Mouse (Mus musculus): ENCODE results near the gene Tbck.

Gene Tbck

DNA sequence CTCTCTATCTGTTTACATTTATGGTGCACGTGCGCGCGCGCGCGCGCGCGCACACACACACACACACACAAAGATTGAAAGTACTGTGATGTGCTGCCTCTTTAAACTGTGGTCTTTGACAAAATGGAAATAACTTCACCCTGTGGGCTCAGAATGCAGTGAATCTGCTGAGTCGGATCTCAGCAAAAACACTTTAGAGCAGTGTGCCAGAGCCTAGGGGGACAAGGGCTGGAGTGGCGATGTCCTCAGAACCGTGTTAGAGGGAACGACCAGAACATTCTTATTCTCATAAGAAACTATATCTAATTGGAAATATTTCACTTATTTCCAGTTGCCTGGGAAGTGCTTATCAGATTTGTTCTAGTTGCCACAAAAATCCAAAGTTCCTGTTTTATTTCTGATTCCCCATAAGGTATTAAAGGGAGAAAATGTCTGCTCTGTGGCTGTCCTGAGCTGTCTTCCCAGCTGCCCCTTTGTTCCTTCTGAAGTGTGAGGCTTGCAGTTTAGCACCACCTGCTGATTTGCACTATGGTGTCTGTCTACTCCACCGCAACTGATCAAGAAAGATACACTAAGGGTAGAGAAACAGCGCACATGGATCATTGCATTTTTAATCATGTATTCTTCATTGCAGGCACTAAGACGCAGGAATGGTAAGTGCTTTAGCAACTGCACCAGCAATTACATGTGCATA lies 82.2 kb downstream of the Tbck start:
- no peak for DNase-seq (ENCODE audit: low spot score)

DNA sequence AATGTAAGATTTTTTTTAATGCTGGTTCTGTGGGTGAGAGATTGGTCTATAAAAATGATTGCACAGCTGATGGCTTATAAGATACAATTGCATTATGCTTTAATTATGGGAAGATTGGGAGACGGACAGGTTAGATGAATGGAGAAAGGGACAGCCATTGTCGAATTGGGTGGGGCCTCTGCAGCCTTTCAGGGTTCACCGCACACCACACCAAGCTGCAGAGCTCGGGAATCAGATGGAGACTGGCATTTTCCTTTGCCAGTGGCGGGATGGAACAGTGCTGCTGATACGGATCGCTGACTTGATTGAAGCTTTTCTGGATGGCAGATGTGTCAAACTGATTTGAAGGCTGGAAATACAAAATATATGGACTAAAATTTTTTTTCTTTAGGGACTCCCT lies 88.1 kb downstream of the Tbck start:
- DNase-seq (ENCODE audit: low spot score) = no peak

DNA sequence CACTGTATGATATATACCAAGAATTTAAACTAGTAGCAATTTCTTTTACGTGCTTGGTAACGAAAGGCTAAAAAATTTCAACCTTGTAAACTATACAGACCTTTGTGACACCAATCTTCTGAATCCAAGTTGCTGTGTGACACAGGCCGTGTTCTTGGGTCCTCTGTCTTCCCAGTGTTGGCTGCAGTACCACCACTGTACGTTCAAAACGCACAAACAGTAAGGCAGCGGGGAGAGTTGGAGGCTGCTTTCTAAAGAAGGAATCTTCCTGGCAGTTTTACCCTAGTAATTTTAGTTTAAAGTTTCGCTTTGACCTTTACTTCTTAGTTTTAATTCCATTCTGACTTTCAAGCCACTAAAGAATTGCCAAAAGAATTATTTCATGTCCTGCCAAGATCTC lies 92.7 kb downstream of the Tbck start:
- no peak for DNase-seq (ENCODE audit: low spot score)

DNA sequence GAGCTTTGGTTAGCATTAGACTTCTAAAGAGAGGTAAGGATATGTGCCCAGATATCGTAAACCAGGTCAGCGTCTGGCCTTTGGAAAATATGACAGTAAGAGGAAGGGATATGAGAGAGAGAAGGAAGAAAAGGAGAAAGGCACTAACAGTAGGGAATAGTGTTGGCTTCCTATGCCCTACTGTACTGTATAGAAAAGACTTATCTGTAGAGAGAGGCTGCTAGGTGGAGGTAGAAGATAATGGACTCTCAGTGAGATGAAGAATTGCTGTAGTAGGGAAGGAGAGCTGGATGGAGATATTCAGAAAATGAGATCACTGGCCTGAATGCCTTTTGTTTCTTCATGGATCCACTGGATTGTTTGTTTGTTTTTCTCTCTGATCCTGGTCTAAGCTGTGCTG lies 97.2 kb downstream of the Tbck start:
- DNase-seq (ENCODE audit: low spot score) = no peak

DNA sequence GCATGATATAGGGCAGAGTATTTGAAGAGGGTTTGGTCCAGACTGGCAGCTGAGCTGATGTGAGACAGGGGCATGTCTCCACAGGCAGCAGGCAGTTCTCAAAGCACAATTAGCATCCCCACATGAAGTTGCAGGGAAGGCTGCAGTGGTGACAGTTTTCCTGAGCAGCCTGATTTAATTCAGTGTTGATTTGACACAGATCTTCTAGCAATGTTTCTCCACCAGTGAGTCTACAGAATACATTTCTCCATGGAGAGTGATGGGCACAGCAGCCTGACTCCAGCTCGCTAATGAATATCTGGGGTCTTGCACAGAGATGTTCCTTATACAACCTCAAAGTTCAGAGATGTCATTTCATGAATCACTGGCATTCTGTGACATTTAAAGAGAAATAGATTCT lies 99.1 kb downstream of the Tbck start:
- no peak for DNase-seq (ENCODE audit: low spot score)

DNA sequence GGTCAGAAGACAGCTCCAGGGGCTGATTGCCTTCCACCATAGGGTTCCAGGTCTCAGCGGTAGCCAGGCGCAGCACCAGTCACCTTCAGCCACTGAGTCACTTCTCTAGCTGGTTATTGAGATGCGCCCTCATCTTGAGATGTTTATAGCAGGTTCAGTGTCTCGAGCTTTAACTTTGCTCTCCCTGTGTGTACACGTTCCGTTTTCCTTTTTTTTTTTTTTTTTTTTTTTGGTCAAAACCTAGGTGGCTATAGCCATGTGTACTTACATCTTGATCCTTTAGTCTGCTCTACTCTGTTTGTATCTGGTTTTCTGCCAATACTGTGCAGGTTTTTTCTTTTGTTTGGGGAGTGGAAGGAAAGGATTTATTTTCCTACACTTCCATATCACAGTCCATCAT lies 100.8 kb downstream of the Tbck start:
- no peak for DNase-seq (ENCODE audit: low spot score)

DNA sequence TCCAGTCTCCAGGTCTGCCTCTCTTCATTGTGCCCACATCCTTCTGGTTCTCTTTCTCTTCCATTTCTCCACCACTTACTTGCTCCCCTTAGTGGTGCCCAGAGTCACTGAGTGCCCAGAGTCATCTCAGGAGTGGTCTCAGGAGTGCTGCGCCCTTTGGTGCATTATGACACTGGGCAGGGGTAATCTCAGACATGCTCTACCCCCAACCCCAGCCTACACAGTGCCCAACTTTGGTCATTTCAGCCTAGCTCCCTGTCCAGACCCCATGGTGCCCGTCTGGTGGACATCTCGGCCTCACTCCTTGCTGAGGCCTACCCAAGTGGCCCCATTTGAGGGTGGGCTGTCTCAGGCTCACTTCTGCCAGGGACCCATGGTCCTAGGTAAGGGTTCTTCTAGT lies 102.7 kb downstream of the Tbck start:
- no peak for DNase-seq (ENCODE audit: low spot score)

DNA sequence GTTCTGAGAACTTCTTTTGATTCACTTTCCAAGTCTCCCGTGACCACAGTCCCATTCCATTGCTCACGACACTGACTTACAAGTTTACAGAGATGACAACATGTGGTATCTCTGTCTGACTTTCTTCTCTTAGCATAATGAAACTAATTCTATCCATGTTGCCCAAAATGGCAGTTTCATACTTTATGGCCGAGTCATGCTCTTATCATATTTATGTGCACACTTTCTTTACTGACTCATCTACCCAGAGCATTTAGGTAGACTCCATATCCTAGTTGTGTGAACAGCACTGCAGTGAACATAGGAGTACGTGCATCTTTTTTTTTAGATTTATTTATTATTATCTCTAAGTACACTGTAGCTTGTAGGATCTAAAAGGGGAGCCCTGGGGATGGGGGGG lies 103.8 kb downstream of the Tbck start:
- DNase-seq (ENCODE audit: low spot score) = no peak

DNA sequence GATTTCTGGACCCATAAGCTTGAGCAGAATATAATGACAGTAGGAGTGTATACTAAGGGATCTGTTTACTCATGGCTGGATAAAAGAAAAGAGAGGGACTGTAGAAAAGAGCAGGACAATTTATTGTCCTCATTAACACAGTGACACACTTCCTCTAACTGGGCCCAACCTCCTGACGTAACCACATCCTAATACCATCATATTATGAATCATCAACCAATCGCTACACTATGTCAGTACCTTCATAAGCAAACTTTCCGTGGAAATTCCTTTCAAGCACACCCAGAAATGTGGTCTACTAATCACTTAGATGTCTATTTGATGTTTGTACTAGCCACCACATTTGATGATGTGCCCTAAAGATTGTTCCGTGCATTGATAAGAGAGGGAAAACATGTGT lies 107.2 kb downstream of the Tbck start:
- no peak for DNase-seq (ENCODE audit: low spot score)

DNA sequence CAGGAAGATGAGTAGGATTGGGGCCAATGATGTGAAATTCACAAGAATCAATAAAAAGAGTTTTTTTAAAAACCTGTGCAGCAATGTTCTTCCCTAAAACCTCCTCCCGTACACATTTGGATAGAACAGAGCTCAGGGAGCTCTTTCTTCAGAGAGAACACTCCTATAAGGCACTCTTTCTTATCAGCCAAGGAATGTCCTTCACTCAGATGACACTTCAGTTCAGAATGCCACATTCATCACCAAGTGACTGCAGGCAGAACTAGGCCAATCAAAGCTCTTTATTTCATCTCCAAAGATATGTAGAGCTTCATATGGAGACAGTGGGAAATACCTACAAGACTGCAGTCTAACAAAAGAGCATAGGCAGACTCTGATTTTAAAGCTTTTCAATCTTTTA lies 116.3 kb downstream of the Tbck start:
- DNase-seq (ENCODE audit: low spot score) = no peak

DNA sequence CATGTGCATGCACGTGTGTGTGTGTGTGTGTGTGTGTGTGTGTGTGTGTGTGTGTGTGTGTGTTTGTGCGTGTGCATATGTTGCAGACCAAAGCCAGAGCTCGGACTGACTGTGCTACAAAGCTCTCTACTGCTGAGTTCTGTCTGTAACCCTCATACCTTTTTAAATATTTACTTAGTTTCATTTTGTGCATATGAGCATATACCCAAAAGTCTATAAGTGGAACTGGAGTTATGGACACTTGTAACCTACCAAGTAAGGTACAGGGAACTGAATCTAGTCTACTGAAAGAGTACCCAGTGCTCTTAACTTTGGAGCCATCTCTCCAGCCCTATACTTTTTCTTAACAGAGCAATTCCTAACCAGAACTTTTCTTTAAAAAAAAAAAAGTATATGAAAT lies 118.0 kb downstream of the Tbck start:
- DNase-seq (ENCODE audit: low spot score) = no peak

DNA sequence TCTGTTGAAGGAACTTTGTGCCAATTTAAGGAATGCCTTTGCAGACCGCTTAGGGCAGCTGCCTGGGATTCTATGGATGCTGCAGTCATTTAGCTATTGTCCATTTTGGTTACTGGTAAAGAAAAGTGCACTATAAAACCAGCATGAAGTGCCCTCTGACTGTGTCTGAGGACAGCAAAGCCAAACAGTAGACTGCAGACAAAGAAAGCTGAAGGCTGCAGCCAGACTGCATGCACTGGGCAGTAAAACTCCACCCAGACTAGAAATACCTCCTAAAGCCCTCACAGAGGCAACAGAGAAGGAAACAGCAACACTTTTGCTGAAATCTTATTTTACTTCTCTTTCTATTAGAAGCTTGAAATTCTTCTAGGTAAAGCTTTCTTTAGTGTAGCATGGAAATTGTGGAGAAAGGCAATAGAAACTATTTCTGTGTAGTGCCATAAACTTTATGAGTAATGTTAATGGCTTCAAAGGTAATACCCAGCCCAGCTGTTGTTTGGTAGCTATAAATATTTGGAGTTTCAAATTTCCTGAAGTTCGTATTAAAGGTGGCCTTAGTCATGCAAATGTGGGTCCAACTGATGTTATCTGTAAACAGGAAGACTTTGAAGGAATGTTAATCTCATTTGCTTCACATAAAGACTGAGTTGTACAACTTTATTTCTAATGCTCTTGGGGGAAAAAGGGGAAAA lies 124.1 kb downstream of the Tbck start:
- no peak for DNase-seq (ENCODE audit: low spot score)

DNA sequence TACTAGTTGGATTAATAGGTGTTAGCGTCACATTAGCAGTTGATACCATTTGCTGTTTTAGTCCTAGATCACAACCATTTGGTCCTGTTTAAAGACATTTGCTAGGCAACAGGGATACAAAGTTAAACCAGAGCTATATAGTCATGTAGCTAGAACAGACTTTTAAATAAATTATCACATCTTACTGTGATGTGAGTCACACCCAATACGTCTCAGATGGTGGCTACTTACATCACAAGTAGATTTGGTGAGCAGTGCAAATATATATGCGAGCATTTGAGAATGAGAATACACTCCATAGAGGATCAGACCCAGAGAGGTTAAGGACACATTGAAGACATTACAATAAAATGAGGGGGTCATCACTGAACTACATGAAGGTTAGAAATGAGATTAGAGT lies 125.0 kb downstream of the Tbck start:
- no peak for DNase-seq (ENCODE audit: low spot score)

DNA sequence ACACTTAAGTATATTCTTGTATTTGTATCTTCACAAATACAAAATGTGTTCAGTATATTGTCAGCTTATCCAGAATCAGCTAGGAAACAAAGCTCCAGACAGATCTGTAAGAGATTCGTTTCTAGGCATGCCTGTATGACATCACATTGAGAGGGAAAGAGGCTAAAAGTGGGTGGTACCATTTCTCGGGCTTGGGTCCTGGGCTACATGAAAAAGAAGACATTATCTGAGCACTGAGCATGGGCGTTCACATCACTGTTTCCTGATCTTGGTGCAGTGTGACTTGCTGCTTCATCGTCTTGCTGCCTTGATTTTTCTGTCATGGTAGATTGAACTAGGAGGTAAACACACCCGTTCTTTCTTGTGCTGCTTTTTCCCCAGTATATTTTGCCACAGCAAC lies 127.8 kb downstream of the Tbck start:
- no peak for DNase-seq (ENCODE audit: low spot score)

DNA sequence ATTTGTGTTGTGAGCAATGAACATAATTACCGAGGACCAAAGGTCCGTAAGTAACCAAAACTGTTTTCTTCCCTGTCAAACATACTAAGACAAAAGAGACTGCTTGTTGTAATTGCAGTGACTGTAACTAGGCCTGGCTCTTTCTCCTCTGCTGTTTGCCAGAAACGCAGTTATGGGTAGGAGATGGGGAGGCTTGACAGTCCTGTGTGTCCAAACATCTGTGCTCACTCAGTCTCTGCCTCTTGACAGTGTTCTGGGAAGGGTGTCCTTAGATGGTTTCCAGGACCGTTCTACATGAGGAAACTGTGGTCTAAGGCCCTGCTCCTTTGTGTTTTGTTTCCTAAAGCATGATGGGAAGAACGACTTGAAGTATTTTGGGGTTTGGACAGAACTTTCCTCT lies 128.4 kb downstream of the Tbck start:
- DNase-seq (ENCODE audit: low spot score) = no peak

DNA sequence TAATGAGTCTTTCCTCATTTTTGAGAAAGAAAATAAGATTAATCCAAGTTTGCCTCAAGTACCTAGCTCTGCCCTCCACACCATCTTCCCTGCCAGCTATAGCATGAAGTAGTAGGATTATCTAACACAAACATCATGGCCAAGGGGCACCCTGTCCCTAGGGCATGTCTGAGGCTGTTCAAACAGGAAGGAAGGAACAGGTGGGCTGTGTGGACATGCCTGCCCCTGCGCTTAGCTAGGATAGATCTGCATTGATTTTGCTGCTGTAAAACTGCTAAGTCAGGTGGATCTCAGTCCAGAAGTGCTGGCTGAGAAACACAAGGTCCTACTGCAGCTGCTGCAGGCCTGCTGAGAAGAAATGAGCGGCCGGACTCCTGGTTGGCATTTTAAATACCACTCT lies 129.2 kb downstream of the Tbck start:
- DNase-seq (ENCODE audit: low spot score) = no peak

DNA sequence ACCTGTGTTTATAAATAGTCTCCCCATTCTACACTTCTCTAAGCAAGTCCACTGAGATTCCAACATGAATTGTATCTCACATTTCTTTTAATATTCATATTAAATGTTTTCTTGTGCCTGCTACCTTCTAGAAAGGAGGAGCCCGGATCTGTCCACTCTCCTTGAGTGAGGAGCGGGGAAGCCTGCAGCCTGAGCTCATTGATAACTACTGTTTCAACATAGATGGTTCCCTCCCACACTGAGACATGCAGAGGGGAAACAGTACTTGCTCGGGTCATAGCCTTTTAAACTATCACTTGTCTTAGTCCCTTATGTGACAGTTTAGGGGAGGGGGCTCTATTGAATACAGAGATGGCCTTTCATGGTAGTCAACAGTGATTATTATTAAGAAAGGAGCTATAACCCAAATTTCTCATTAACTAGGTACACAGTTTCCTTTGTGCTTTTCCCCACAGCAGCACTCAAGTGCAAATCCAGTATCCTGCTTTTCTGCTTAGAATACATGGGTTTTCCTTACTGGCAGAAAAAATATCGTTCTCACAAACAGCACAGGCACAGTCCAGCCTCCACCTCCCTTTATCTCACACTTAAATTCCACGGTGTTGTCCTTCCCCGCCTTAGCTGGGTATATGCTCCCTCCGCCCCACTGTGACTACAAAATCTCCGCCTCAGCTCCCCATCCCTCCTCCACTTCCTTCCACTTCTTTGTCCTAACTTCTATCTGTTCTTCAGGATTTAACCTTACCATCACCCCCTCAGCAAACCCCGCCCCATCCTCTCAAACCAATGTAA lies 130.0 kb downstream of the Tbck start:
- no peak for DNase-seq (ENCODE audit: low spot score)

DNA sequence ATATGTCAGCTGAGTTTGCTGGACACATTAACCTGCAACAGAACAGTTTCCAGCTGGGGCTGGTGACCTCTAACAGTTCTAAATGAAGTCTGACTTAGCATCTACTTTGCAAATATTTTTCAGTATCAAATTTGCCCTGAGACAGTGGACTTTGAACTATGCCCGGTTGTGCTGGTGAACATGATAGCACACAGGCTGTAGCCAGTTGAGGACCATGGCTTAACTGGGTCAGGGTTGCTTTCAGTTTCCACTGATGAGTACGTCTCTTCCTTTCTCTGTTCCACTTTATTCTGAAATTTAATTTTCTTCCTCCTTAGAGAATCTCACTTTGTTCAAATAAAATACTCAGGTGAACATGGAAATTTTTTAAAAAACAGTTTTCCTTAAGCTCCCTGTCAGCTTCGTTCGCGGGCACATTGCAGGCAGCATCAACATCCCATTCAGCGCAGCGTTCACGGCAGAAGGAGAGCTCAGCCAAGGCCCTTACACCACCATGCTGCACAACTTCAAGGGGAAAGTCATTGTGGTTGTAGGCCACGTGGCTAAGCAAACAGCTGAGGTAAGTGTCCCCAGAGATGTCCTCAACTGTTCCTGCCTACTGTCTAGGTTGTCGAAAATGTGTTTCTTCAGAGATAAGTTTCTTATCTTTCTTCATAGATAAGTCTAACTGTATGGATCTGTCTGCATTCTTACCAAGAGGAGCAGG lies 131.0 kb downstream of the Tbck start:
- DNase-seq (ENCODE audit: low spot score) = no peak

DNA sequence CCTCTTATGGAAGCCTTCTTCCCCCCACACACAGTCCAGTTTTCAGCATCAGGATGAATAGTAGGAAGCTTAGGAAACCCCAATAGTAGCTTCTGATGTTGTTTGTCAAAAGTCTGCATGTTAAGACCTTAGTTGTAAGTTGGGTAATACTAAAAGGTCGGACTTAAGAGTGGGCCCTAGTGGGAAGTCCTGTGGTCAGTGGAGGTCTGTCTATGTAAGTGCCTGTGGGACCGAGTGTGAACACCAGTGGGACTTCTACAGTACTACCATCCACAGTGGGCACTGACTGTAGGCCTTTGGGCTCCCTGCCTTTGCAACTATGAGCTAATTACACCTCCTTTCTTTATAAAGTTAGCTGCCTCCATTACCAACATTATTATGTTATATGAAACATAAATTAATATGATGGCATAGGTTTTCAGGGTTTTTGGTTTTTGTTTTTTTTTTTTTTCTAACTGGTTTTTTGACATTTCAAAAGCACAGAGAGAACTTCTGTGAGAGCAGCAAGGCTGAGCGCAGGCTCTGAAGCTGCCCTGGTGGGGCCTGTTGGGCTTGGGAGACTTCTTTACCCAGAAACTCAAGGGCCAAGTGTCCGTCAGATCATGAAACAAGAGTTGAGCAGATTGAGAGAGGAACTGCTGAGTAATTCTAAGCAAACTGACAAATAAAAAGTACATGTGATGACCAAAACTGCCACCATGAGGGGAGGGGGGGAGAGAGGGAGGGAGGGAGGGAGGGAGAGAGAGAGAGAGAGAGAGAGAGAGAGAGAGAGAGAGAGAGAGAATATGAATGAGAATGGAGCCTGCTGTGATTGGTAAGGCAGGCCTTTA lies 131.8 kb downstream of the Tbck start:
- DNase-seq (ENCODE audit: low spot score) = no peak

DNA sequence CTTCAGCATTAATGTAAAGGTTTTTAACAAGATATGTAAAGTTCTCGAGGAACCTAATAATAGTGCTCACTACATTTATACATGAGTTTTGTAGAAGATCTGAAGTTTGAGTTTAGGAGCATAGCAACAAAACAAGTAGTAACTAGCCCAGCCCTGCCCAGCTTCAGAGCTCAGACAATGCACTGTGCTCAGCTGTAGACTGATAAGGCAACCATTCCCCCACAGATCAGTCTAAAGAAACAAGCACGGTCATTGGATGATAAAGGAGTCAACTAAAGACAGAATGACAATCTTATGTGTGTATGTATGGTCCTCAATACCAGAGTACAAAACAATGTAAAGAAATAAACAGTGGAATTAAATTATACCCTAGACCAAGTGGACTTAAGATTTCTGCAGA lies 135.5 kb downstream of the Tbck start:
- DNase-seq (ENCODE audit: low spot score) = no peak

DNA sequence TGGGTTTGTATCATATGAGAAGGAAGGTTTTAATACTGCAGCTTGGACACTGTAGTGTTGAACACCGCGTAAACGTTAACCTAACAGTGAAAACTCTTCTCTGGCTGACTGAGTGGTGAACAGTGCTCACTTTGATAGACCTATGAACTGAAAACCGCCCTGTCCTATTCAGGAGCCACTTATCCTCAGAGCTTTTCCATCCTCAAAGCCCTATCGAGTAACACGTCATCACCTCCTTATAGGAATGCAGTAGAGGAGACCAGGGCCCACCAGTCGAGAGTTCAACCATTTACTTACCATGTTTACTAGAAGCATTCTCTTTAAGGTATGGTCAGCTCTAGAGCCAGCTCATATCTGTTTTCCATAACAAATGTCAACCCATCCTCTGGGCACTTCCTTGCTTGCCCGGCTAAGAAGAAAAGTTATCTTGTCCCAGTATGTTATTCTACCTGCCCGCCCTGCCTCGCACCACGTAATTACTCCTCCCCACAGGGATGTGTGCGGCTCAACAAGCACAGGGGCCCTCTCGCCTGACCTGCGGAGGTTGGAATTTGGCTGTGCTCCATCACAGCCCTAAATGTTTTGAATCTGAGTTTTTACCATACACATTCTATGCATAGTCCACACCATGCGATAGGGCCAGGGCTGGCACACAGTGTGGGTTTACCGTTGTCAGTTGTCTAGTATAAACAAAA lies 147.4 kb downstream of the Tbck start:
- DNase-seq (ENCODE audit: low spot score) = peak; percentile 8
